Comparison of ENCODE assay signal across 11 mouse cellular contexts in the genomic region with DNA sequence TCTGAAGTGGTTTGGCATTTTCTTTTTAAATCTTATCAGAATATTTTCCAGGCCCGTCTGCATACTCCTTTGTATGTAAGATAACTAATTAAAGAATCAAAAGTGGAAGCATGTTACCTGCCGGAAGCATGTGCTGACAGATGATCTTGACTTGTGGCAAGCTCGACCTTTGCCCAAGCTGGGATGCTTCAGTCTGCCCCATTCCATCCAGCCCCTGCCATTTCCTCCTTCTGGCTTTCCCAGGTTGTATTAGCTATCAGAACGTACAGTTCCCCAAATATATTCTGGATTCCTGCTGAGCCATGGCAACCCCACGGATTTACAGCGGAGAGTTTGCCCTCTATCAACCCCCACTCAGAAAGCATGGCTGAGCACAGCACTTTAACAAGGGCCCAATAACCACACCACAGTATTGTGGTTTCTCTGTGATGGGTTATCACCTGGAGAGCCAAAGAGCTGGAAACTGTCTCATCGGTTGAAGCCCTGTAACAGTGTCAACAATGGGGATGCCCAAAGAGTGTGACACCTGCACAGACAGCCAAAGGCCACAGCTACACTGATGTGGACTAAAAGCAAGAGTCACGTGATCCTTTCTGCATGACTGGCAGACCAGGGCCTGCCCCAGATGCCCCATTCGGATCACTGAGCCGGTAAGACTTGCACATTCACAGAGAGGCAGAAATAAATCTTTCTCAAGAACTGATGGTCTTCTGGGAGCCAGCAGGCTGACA.
DNase-seq lines count a peak whose midpoint lies in the region; ATAC-seq lines count a peak whose summit lies in the region.
"Had no signal": no experiment of that assay in that cellular context is flagged by ENCODE, and none has a peak within 500 bp of the region (broad histone marks: within the 10 kb centered on the region; RNA-seq: fewer than 3 reads in every experiment).

No protein-coding gene starts in this region.

- H3K27me3 ChIP-seq in kidney, embryonic 14.5 days (ENCODE audit: control insufficient read depth, insufficient read depth, low read length) = no peaks in the 10 kb centered on the region
- H3K27me3 ChIP-seq: megakaryocyte, embryonic 14.5 days had no signal

- no peak overlapping the region for H3K4me3 ChIP-seq in kidney, embryonic 14.5 days (ENCODE audit: low read length)
- H3K4me3 ChIP-seq: megakaryocyte, embryonic 14.5 days had no signal

- peak; percentile 23 for ATAC-seq in CD4-positive, CD25-positive, alpha-beta regulatory T cell, adult 4 months
- ATAC-seq in kidney, embryonic 14.5 days (ENCODE audit: low FRiP score, low TSS enrichment) = peak; percentile 95
- ATAC-seq: forebrain, postnatal 0 days had no signal

- no peak overlapping the region for H3K4me2 ChIP-seq in kidney, embryonic 14.5 days (replicated peaks; ENCODE audit: low read depth, low read length)
- H3K4me2 ChIP-seq: lung, embryonic 14.5 days had no signal

- H3K27ac ChIP-seq in kidney, embryonic 14.5 days (ENCODE audit: low read depth, low read length) = no peak overlapping the region

- WGBS in kidney, embryonic 14.5 days = 43% methylated on average over 10 of the region's 10 CpGs

- no peaks in the 10 kb centered on the region for H3K9me3 ChIP-seq in kidney, embryonic 14.5 days (ENCODE audit: control insufficient read depth, low read length)

- peak; percentile 95 for DNase-seq in A20 (ENCODE audit: low read depth, low spot score)
- peak; percentile 59 for DNase-seq in retina, embryonic 14.5 days (ENCODE audit: low spot score)
- DNase-seq in right cerebral cortex, postnatal 36 days (ENCODE audit: low spot score in 2 of 2) = no peak
- DNase-seq in heart, adult 8-10 months (ENCODE audit: low spot score) = no peak
- no peak for DNase-seq in right cerebral cortex, adult 18-20 months
- DNase-seq in frontal cortex, postnatal 25 days (ENCODE audit: low spot score in 2 of 2) = no peak
- DNase-seq: forebrain, postnatal 0 days; lung, embryonic 14.5 days had no signal

- H3K9ac ChIP-seq in kidney, embryonic 14.5 days (ENCODE audit: low read depth, low read length) = no peak overlapping the region
- H3K9ac ChIP-seq: forebrain, postnatal 0 days; lung, embryonic 14.5 days had no signal

- no peaks in the 10 kb centered on the region for H3K36me3 ChIP-seq in kidney, embryonic 14.5 days (ENCODE audit: control insufficient read depth, insufficient read depth, low read length)

- H3K4me1 ChIP-seq in kidney, embryonic 14.5 days (ENCODE audit: control insufficient read depth, insufficient read depth, low read length) = no peaks in the 10 kb centered on the region
- H3K4me1 ChIP-seq: megakaryocyte, embryonic 14.5 days had no signal

Comparison
In these comparisons a context has a peak if more than half of its experiments do, and no peak if none do; other contexts are left out.
1. DNase-seq: peak in A20 (single experiment) and retina, embryonic 14.5 days (single experiment); none in right cerebral cortex, postnatal 36 days (0 of 2), heart, adult 8-10 months (single experiment), right cerebral cortex, adult 18-20 months (single experiment) and frontal cortex, postnatal 25 days (0 of 2).